Mouse (Mus musculus): ENCODE data around the gene Atp13a2. TPM values are rescaled to one million over a fixed set of nuclear protein-coding genes. Genes with fewer than 3 reads are reported as not detected.

The Atp13a2 gene
- polyA plus RNA-seq, 1 experiment from 2014 or later, result 38.9 TPM

DNA sequence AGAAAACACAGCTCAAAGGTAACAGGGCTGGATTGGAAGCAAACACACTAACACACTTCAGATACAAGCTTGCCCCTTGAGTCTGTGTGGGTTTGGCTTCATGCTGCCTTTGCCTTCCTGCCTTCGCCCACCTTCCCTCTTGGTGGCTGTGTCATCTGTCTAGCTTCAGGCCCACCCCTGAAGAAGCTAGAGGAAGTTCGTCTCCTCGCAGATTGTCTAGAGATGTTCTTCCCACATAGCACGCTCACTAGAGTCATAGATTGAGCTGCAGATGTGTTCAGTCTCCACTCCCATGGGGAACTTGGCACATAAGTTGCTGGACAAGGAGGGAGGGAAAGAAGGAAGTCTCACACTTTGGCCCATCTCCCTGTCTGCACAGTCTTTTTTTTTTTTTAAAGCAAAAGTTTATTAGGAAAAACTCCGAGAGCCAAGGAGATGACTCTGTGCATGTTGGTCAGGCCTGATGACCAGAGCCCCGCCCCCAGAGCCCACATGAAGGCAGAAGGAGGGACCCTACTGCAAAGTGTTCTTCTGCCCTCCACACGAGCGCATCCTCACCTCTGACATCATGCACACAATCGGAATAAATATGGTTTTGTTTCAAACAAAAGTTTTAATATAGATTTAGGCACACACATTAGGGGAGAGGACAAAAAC lies 22.6 kb upstream of the Atp13a2 start:
- no peak overlapping the region for H3K9ac ChIP-seq
- no peak for ATAC-seq (ENCODE audit: insufficient number of reproducible peaks, insufficient read depth, low FRiP score, low TSS enrichment, low read depth)
- H3K27me3 ChIP-seq, result no peaks in the 10 kb centered on the region
- H3K4me1 ChIP-seq, result peaks cover 35% of the 10 kb centered on the region
- H3K9me3 ChIP-seq, result no peaks in the 10 kb centered on the region
- H3K4me3 ChIP-seq, result no peak overlapping the region
- H3K36me3 ChIP-seq, result peaks cover 30% of the 10 kb centered on the region
- no peak overlapping the region for H3K4me2 ChIP-seq
- H3K27ac ChIP-seq, result no peak overlapping the region
- 80% methylated on average over 9 of the region's 9 CpGs for WGBS

DNA sequence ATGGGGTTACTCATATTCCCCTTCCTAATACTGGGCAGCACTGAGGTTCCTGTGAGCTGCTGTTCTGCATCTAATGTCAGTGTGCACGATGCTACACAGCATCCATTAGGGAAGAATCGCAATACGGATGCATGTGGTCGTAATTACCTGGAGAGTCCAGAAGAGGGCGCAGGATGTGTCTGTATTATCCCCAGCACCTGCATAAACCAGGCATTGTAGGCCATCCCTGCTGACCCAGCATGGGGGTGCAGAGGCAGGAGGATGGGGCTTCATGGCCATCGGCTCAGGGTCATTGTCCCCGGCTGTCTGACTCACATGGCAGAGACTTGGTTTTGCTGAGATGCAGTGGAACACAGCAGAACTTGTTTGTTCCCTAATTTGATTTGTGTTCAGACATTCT lies 22.1 kb upstream of the Atp13a2 start:
- Histone ChIP-seq H3K36me3 (peaks cover 34% of the 10 kb centered on the region), H3K4me1 (peaks cover 35% of the 10 kb centered on the region), H3K27me3 (no peaks in the 10 kb centered on the region), H3K4me3 (no peak overlapping the region), H3K9ac (no peak overlapping the region), H3K4me2 (no peak overlapping the region), H3K27ac (no peak overlapping the region), H3K9me3 (no peaks in the 10 kb centered on the region)
- ATAC-seq (ENCODE audit: insufficient number of reproducible peaks, insufficient read depth, low FRiP score, low TSS enrichment, low read depth), result no peak
- WGBS, result 18% methylated on average over 7 of the region's 7 CpGs

- H3K9ac ChIP-seq, result no peak overlapping the region
- ATAC-seq (ENCODE audit: insufficient number of reproducible peaks, insufficient read depth, low FRiP score, low TSS enrichment, low read depth), result no peak
- H3K4me1 ChIP-seq, result peaks cover 17% of the 10 kb centered on the region
- no peaks in the 10 kb centered on the region for H3K9me3 ChIP-seq
- H3K4me2 ChIP-seq, result no peak overlapping the region
- no peak overlapping the region for H3K4me3 ChIP-seq
- WGBS, result 81% methylated on average over 11 of the region's 11 CpGs
- H3K27ac ChIP-seq, result no peak overlapping the region
- peaks cover 64% of the 10 kb centered on the region for H3K36me3 ChIP-seq
- H3K27me3 ChIP-seq, result no peaks in the 10 kb centered on the region
These were observed 19.1 kb upstream of the Atp13a2 start for GRCm38 (mm10) chr4:140967386-140968159.

DNA sequence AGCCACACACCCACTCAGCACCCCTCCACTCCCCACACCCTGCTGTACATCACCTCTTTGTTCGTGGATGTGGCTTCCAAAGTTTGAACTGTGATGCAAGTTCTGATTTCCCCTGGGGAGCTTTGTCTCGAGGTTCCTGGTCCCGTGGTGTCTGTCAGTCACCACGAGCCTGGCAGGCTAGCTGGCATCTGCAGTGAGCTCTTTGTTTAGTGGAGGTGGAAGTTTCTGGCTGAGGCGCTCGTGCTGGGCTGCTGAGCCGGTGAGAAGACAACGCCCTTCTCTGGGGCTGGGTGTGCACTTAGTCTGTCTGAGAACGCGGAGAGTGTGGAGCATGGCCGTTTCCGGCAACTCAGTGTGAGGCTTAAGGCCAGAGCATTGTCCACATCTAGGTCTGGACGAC lies 15.0 kb upstream of the Atp13a2 start:
- no peak for ATAC-seq (ENCODE audit: insufficient number of reproducible peaks, insufficient read depth, low FRiP score, low TSS enrichment, low read depth)
- 84% methylated on average over 13 of the region's 13 CpGs for WGBS
- peaks cover 96% of the 10 kb centered on the region for H3K36me3 ChIP-seq

GRCm38 (mm10) chr4:140974408-140974807 lies 12.3 kb upstream of the Atp13a2 start:
- ATAC-seq (ENCODE audit: insufficient number of reproducible peaks, insufficient read depth, low FRiP score, low TSS enrichment, low read depth), result no peak
- WGBS, result 93% methylated on average over 6 of the region's 6 CpGs
- Histone ChIP-seq H3K27me3 (no peaks in the 10 kb centered on the region), H3K4me2 (no peak overlapping the region), H3K36me3 (peaks cover 100% of the 10 kb centered on the region), H3K4me3 (no peak overlapping the region), H3K9me3 (no peaks in the 10 kb centered on the region), H3K9ac (no peak overlapping the region), H3K27ac (no peak overlapping the region), H3K4me1 (no peaks in the 10 kb centered on the region)

More for the DNA sequence above, 15.0 kb upstream of the Atp13a2 start:
- no peaks in the 10 kb centered on the region for H3K4me1 ChIP-seq
- no peaks in the 10 kb centered on the region for H3K9me3 ChIP-seq
- no peak overlapping the region for H3K4me2 ChIP-seq
- no peak overlapping the region for H3K27ac ChIP-seq
- H3K9ac ChIP-seq, result no peak overlapping the region
- no peaks in the 10 kb centered on the region for H3K27me3 ChIP-seq
- H3K4me3 ChIP-seq, result no peak overlapping the region

DNA sequence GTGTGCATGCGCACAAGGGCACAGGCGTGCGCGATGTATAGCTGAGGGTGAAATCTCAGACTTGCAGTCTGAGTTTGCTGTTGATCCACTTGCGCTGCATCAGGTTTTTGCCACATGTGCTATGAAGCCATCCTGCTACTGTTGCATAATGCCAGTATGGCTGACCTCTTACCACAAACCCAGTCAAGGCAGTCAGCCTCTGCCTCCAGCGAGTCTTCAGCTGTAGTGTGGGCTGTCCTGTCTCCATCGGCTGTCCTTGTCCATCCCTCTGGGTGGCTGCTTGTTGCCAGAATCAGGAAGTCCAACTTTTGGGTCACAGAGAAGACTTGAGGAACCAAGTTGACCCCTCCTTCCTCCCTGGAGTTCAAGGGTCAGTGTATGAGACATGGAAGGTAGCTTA lies 11.3 kb upstream of the Atp13a2 start:
- WGBS, result 93% methylated on average over 7 of the region's 7 CpGs
- Histone ChIP-seq H3K36me3 (peaks cover 99% of the 10 kb centered on the region), H3K9me3 (no peaks in the 10 kb centered on the region), H3K27ac (no peak overlapping the region), H3K9ac (no peak overlapping the region), H3K4me3 (no peak overlapping the region), H3K4me1 (no peaks in the 10 kb centered on the region), H3K4me2 (no peak overlapping the region), H3K27me3 (no peaks in the 10 kb centered on the region)
- ATAC-seq (ENCODE audit: insufficient number of reproducible peaks, insufficient read depth, low FRiP score, low TSS enrichment, low read depth), result no peak

DNA sequence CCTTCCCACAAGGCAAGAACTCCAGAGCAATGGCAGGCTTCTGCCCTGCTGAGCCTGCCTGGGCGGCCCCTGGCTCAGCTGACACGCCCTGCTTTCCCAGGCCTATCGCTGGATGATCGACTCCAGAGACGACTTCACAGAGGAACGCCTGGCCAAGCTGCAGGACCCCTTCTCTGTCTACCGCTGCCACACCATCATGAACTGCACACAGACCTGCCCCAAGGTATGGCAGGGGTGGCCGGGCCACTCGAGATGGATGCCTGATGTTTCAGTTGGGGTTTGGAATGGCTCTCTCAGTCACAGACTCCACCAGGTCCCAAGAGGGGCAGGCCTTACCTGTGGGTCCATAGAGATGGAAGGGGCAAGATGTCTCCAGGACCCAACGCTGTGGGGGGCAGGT lies 9.4 kb upstream of the Atp13a2 start:
- H3K4me2 ChIP-seq, result no peak overlapping the region
- H3K9ac ChIP-seq, result no peak overlapping the region
- H3K36me3 ChIP-seq, result peaks cover 84% of the 10 kb centered on the region
- H3K9me3 ChIP-seq, result no peaks in the 10 kb centered on the region
- 83% methylated on average over 10 of the region's 10 CpGs for WGBS
- ATAC-seq (ENCODE audit: insufficient number of reproducible peaks, insufficient read depth, low FRiP score, low TSS enrichment, low read depth), result no peak
- H3K4me3 ChIP-seq, result no peak overlapping the region
- H3K27ac ChIP-seq, result no peak overlapping the region
- H3K4me1 ChIP-seq, result no peaks in the 10 kb centered on the region
- H3K27me3 ChIP-seq, result no peaks in the 10 kb centered on the region

- peaks cover 3% of the 10 kb centered on the region for H3K4me1 ChIP-seq
- H3K36me3 ChIP-seq, result peaks cover 76% of the 10 kb centered on the region
- no peaks in the 10 kb centered on the region for H3K9me3 ChIP-seq
- H3K9ac ChIP-seq, result no peak overlapping the region
- ATAC-seq (ENCODE audit: insufficient number of reproducible peaks, insufficient read depth, low FRiP score, low TSS enrichment, low read depth), result no peak
- no peak overlapping the region for H3K27ac ChIP-seq
- no peaks in the 10 kb centered on the region for H3K27me3 ChIP-seq
- no peak overlapping the region for H3K4me2 ChIP-seq
- H3K4me3 ChIP-seq, result no peak overlapping the region
- WGBS, result 89% methylated on average over 14 of the region's 14 CpGs
These were observed 8.6 kb upstream of the Atp13a2 start for GRCm38 (mm10) chr4:140977886-140978692.

- 97% methylated on average over 2 of the region's 2 CpGs for WGBS
- Histone ChIP-seq H3K36me3 (peaks cover 41% of the 10 kb centered on the region), H3K4me3 (no peak overlapping the region), H3K4me2 (no peak overlapping the region), H3K9me3 (no peaks in the 10 kb centered on the region), H3K4me1 (peaks cover 15% of the 10 kb centered on the region), H3K27me3 (no peaks in the 10 kb centered on the region), H3K9ac (no peak overlapping the region), H3K27ac (no peak overlapping the region)
- ATAC-seq (ENCODE audit: insufficient number of reproducible peaks, insufficient read depth, low FRiP score, low TSS enrichment, low read depth), result no peak
These were observed 5.1 kb upstream of the Atp13a2 start for GRCm38 (mm10) chr4:140981605-140982004.

DNA sequence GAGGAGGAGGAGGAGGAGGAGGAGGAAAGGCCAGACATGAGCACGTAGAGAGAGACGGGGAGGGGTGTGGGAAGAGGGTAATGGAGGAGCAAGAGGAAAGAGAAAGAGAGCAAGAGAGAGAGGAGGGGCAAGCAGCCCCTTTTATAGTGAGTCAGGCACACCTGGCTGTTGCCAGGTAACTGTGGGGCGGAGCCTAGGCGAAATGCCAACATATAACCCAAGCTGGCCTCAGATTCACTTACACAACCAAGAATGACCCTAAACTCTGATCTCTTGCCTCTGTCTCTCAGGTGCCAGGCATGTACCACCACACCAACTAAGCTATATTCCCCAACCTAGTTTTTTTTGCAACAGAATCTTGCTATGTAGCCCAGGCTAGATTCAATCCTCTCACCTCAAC lies 3.9 kb upstream of the Atp13a2 start:
- peak overlapping the region; percentile 81 for H3K27ac ChIP-seq
- 0 out of 2 replicates have a peak overlapping the region, but pooled peaks have one; percentile 49 for H3K9ac ChIP-seq
- peaks cover 22% of the 10 kb centered on the region for H3K4me1 ChIP-seq
- H3K27me3 ChIP-seq, result no peaks in the 10 kb centered on the region
- 53% methylated on average over 4 of the region's 4 CpGs for WGBS
- H3K4me3 ChIP-seq, result no peak overlapping the region
- no peak overlapping the region for H3K4me2 ChIP-seq
- ATAC-seq (ENCODE audit: insufficient number of reproducible peaks, insufficient read depth, low FRiP score, low TSS enrichment, low read depth), result no peak
- H3K36me3 ChIP-seq, result peaks cover 29% of the 10 kb centered on the region
- H3K9me3 ChIP-seq, result no peaks in the 10 kb centered on the region

DNA sequence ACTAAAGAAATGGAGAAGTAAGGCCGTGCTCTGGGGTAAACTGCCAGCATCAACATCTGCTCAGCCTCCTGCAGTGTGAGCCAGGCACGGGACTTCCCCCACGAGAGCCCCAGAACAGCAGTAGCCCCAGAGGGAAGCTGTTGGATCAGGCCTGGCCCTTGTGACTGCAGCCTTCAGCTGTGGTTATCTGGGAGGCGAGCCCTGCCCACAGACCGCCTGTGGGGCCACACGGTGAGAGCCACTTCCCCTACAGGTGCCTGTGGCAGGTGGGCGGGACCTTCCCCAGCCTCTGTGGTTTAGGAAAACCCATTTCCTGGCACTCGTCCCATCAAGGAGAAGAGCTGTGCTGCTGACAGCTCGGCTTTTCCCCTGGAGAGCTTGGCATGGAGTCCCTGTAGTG lies 3.2 kb upstream of the Atp13a2 start:
- ATAC-seq (ENCODE audit: insufficient number of reproducible peaks, insufficient read depth, low FRiP score, low TSS enrichment, low read depth), result peak; percentile 60; the same call in 1 of the 2 replicates

More for the DNA sequence above, 3.2 kb upstream of the Atp13a2 start:
- Histone ChIP-seq H3K36me3 (peaks cover 23% of the 10 kb centered on the region), H3K27ac (peak overlapping the region; percentile 81), H3K4me2 (no peak overlapping the region), H3K27me3 (no peaks in the 10 kb centered on the region), H3K9ac (peak overlapping the region; percentile 49), H3K4me1 (peaks cover 27% of the 10 kb centered on the region), H3K4me3 (no peak overlapping the region), H3K9me3 (no peaks in the 10 kb centered on the region)
- 7% methylated on average over 9 of the region's 9 CpGs for whole genome bisulfite sequencing
